Mouse (Mus musculus) thymus, adult 2 months (tissue): ENCODE data around the gene Sbk1.
A peak's percentile ranks its signal among the peaks of the same experiment; 100 is the strongest.

Experiments
- CTCF ChIP-seq: fragments of 200-500 bp; IDR thresholded peaks from 2 replicates; pipeline ENCODE4 v1.5.1; 2012; ENCODE audit warnings: mild to moderate bottlenecking, control low read depth, low read length, moderate library complexity, borderline replicate concordance; ENCODE audit not compliant: control insufficient read depth, poor library complexity, insufficient read depth; ENCODE audit errors: extremely low read depth
- POLR2A ChIP-seq: fragments of 200-500 bp; IDR thresholded peaks from 2 replicates; pipeline ENCODE4 v1.6.1; 2012; ENCODE audit warnings: mild to moderate bottlenecking, low read length, control low read depth, moderate library complexity; ENCODE audit not compliant: control insufficient read depth, poor library complexity, insufficient read depth; ENCODE audit errors: extremely low read depth

GRCm38 (mm10) chr7:126271712-126272683 lies at the start of gene Sbk1:
- TF ChIP-seq POLR2A (peak; percentile 61), CTCF (no peak)
